Mouse (Mus musculus) spleen, adult 2 months (tissue): ENCODE results near the gene Ccdc50.

ENCODE experiments used
- CTCF ChIP-seq: fragments of 200-500 bp; IDR thresholded peaks from 2 replicates; pipeline ENCODE4 v1.5.1; 2011; ENCODE audit warnings: mild to moderate bottlenecking, inconsistent platforms; ENCODE audit not compliant: insufficient read depth, insufficient read length, insufficient replicate concordance; ENCODE audit errors: extremely low read depth
- POLR2A ChIP-seq: fragments of 200-500 bp; IDR thresholded peaks from 2 replicates; pipeline ENCODE4 v1.6.1; 2011; ENCODE audit warnings: low read depth, low read length, inconsistent platforms

GRCm38 (mm10) chr16:27399719-27400253 lies 11.1 kb downstream of the Ccdc50 start:
- TF ChIP-seq CTCF = no peak
- TF ChIP-seq POLR2A = no peak
